Mouse (Mus musculus): ENCODE measurements at regions not wholly inside any gene's neighbourhood (a gene's known extent, or its start where the extent isn't known, plus 50 kb on each side); places are given as distances from the start of the nearest gene placed in this dataset.

- no peak for DNase-seq
Observed at GRCm38 (mm10) chr13:85430821-85431220, 141.9 kb upstream of the Rasa1 start.

- DNase-seq: no peak
Observed at GRCm38 (mm10) chr13:85430040-85430439, 141.1 kb upstream of the Rasa1 start.

- DNase-seq: no peak
Observed at GRCm38 (mm10) chr13:85418671-85419070, 129.7 kb upstream of the Rasa1 start.

DNA sequence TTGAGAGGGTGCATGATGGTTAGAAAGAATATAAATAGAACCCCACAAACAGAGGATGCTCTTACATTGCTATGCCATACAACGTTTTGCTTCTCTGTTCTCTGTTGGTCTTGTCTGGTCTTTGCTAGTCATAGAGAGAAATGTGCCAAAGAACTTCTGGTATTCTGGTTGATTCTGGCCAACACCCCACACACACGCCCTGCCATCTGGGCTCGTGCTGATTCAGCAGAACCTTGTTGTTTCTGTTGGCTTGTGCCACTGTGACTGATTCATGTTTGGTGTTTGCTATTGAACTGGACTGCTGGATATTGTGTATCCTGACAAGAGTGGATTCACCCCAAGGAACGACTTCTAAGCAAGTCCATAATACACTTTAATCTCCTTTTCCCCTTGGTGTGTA lies 126.0 kb upstream of the Rasa1 start:
- no peak for DNase-seq

GRCm38 (mm10) chr13:85411327-85411726 lies 122.4 kb upstream of the Rasa1 start:
- DNase-seq: no peak

GRCm38 (mm10) chr13:85398834-85399233 lies 109.9 kb upstream of the Rasa1 start:
- no peak for DNase-seq

GRCm38 (mm10) chr13:85376338-85376998 lies 87.5 kb upstream of the Rasa1 start:
- DNase-seq: no peak

DNA sequence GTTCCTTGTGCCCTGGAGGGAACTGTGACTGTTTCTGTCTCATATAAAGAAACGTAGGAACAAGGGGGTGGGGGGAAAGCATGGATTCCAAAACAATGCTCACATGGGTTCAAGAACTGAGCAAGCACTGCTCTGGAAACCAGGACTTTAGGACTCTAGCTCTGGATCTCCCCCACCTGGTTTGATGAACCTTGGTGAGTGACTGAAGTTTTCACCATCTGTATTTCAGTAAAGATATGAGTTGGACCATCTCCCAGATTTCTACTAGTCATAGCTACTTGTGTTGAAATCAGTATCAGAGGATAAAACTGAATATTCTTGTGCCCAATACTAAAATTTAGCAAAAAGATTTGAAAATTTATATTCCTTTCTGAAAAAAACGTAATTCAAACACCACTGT lies 70.7 kb upstream of the Rasa1 start:
- no peak for DNase-seq

- DNase-seq: no peak
Observed at GRCm38 (mm10) chr13:85359143-85359542, 70.2 kb upstream of the Rasa1 start.

GRCm38 (mm10) chr13:85352061-85352460 lies 63.1 kb upstream of the Rasa1 start:
- no peak for DNase-seq

All from gastrocnemius, postnatal 10 days (tissue).